Mouse (Mus musculus): ENCODE data around the gene Fam228b. TPM values are rescaled to one million over a fixed set of nuclear protein-coding genes. Genes with fewer than 3 reads are reported as not detected.

Gene Fam228b
- polyA plus RNA-seq, 1 experiment from 2014 or later: 2.6 TPM

GRCm38 (mm10) chr12:4715606-4716005 is 53.5 kb downstream of the Fam228b start:
- ATAC-seq (replicated peaks; ENCODE audit: insufficient number of reproducible peaks, low FRiP score, low TSS enrichment, low read depth): no peak
- H3K9ac ChIP-seq (replicated peaks; ENCODE audit: low read length): no peak overlapping the region
- no peak overlapping the region for H3K4me3 ChIP-seq (ENCODE audit: low read depth, low read length)
- no peaks in the 10 kb centered on the region for H3K27me3 ChIP-seq (ENCODE audit: control insufficient read depth, insufficient read depth, low read length)
- no peaks in the 10 kb centered on the region for H3K9me3 ChIP-seq (replicated peaks; ENCODE audit: control insufficient read depth, low read length)
- H3K27ac ChIP-seq (replicated peaks; ENCODE audit: low read depth, low read length): no peak overlapping the region
- no peak for DNase-seq (ENCODE audit: low spot score)
- H3K4me2 ChIP-seq (ENCODE audit: low read depth, low read length): no peak overlapping the region
- 72% methylated on average over 10 of the region's 10 CpGs for WGBS
- no peaks in the 10 kb centered on the region for H3K36me3 ChIP-seq (replicated peaks; ENCODE audit: control insufficient read depth, insufficient read depth, low read depth, low read length)
- no peaks in the 10 kb centered on the region for H3K4me1 ChIP-seq (ENCODE audit: control insufficient read depth, insufficient read depth, low read length)

GRCm38 (mm10) chr12:4713361-4713760 is 55.7 kb downstream of the Fam228b start:
- Histone ChIP-seq H3K4me3 (ENCODE audit: low read depth, low read length) (no peak overlapping the region), H3K9ac (replicated peaks; ENCODE audit: low read length) (no peak overlapping the region), H3K4me1 (ENCODE audit: control insufficient read depth, insufficient read depth, low read length) (no peaks in the 10 kb centered on the region), H3K36me3 (replicated peaks; ENCODE audit: control insufficient read depth, insufficient read depth, low read depth, low read length) (no peaks in the 10 kb centered on the region), H3K9me3 (replicated peaks; ENCODE audit: control insufficient read depth, low read length) (no peaks in the 10 kb centered on the region), H3K27ac (replicated peaks; ENCODE audit: low read depth, low read length) (no peak overlapping the region), H3K4me2 (ENCODE audit: low read depth, low read length) (no peak overlapping the region), H3K27me3 (ENCODE audit: control insufficient read depth, insufficient read depth, low read length) (no peaks in the 10 kb centered on the region)
- ATAC-seq (replicated peaks; ENCODE audit: insufficient number of reproducible peaks, low FRiP score, low TSS enrichment, low read depth): no peak
- DNase-seq (ENCODE audit: low spot score): no peak
- WGBS: 83% methylated on average over 4 of the region's 4 CpGs

GRCm38 (mm10) chr12:4709926-4710325 is 59.1 kb downstream of the Fam228b start:
- DNase-seq (ENCODE audit: low spot score): no peak
- H3K27ac ChIP-seq (replicated peaks; ENCODE audit: low read depth, low read length): no peak overlapping the region

GRCm38 (mm10) chr12:4708881-4709604 is 60.0 kb downstream of the Fam228b start:
- Histone ChIP-seq H3K4me2 (ENCODE audit: low read depth, low read length) (no peak overlapping the region), H3K4me1 (ENCODE audit: control insufficient read depth, insufficient read depth, low read length) (no peaks in the 10 kb centered on the region), H3K27ac (replicated peaks; ENCODE audit: low read depth, low read length) (no peak overlapping the region), H3K27me3 (ENCODE audit: control insufficient read depth, insufficient read depth, low read length) (no peaks in the 10 kb centered on the region), H3K9me3 (replicated peaks; ENCODE audit: control insufficient read depth, low read length) (no peaks in the 10 kb centered on the region), H3K36me3 (replicated peaks; ENCODE audit: control insufficient read depth, insufficient read depth, low read depth, low read length) (no peaks in the 10 kb centered on the region), H3K9ac (replicated peaks; ENCODE audit: low read length) (no peak overlapping the region), H3K4me3 (ENCODE audit: low read depth, low read length) (no peak overlapping the region)
- ATAC-seq (replicated peaks; ENCODE audit: insufficient number of reproducible peaks, low FRiP score, low TSS enrichment, low read depth) (no peak; the same call in 1 of the 2 replicates), DNase-seq (ENCODE audit: low spot score) (no peak)
- 87% methylated on average over 8 of the region's 8 CpGs for WGBS

More at GRCm38 (mm10) chr12:4709926-4710325, 59.1 kb downstream of the Fam228b start:
- no peak for ATAC-seq (replicated peaks; ENCODE audit: insufficient number of reproducible peaks, low FRiP score, low TSS enrichment, low read depth)
- Histone ChIP-seq H3K27me3 (ENCODE audit: control insufficient read depth, insufficient read depth, low read length) (no peaks in the 10 kb centered on the region), H3K9ac (replicated peaks; ENCODE audit: low read length) (no peak overlapping the region), H3K36me3 (replicated peaks; ENCODE audit: control insufficient read depth, insufficient read depth, low read depth, low read length) (no peaks in the 10 kb centered on the region), H3K9me3 (replicated peaks; ENCODE audit: control insufficient read depth, low read length) (no peaks in the 10 kb centered on the region), H3K4me1 (ENCODE audit: control insufficient read depth, insufficient read depth, low read length) (no peaks in the 10 kb centered on the region), H3K4me2 (ENCODE audit: low read depth, low read length) (no peak overlapping the region), H3K4me3 (ENCODE audit: low read depth, low read length) (no peak overlapping the region)
- WGBS: 84% methylated on average over 7 of the region's 7 CpGs

- Histone ChIP-seq H3K4me2 (ENCODE audit: low read depth, low read length) (no peak overlapping the region), H3K36me3 (replicated peaks; ENCODE audit: control insufficient read depth, insufficient read depth, low read depth, low read length) (no peaks in the 10 kb centered on the region), H3K27ac (replicated peaks; ENCODE audit: low read depth, low read length) (no peak overlapping the region), H3K4me3 (ENCODE audit: low read depth, low read length) (no peak overlapping the region), H3K27me3 (ENCODE audit: control insufficient read depth, insufficient read depth, low read length) (no peaks in the 10 kb centered on the region), H3K4me1 (ENCODE audit: control insufficient read depth, insufficient read depth, low read length) (no peaks in the 10 kb centered on the region), H3K9me3 (replicated peaks; ENCODE audit: control insufficient read depth, low read length) (no peaks in the 10 kb centered on the region), H3K9ac (replicated peaks; ENCODE audit: low read length) (no peak overlapping the region)
- 84% methylated on average over 4 of the region's 4 CpGs for WGBS
- ATAC-seq (replicated peaks; ENCODE audit: insufficient number of reproducible peaks, low FRiP score, low TSS enrichment, low read depth) (no peak), DNase-seq (ENCODE audit: low spot score) (no peak)
These were observed 60.8 kb downstream of the Fam228b start for GRCm38 (mm10) chr12:4708296-4708695.

- Histone ChIP-seq H3K4me3 (ENCODE audit: low read depth, low read length) (no peak overlapping the region), H3K27ac (replicated peaks; ENCODE audit: low read depth, low read length) (no peak overlapping the region), H3K9ac (replicated peaks; ENCODE audit: low read length) (no peak overlapping the region), H3K9me3 (replicated peaks; ENCODE audit: control insufficient read depth, low read length) (no peaks in the 10 kb centered on the region), H3K36me3 (replicated peaks; ENCODE audit: control insufficient read depth, insufficient read depth, low read depth, low read length) (no peaks in the 10 kb centered on the region), H3K4me2 (ENCODE audit: low read depth, low read length) (no peak overlapping the region), H3K4me1 (ENCODE audit: control insufficient read depth, insufficient read depth, low read length) (no peaks in the 10 kb centered on the region), H3K27me3 (ENCODE audit: control insufficient read depth, insufficient read depth, low read length) (no peaks in the 10 kb centered on the region)
- DNase-seq (ENCODE audit: low spot score) (no peak), ATAC-seq (replicated peaks; ENCODE audit: insufficient number of reproducible peaks, low FRiP score, low TSS enrichment, low read depth) (no peak)
- 86% methylated on average over 14 of the region's 14 CpGs for WGBS
These were observed 61.5 kb downstream of the Fam228b start for GRCm38 (mm10) chr12:4707488-4708017.

GRCm38 (mm10) chr12:4706901-4707300 is 62.2 kb downstream of the Fam228b start:
- 85% methylated on average over 10 of the region's 10 CpGs for WGBS
- DNase-seq (ENCODE audit: low spot score) (no peak), ATAC-seq (replicated peaks; ENCODE audit: insufficient number of reproducible peaks, low FRiP score, low TSS enrichment, low read depth) (no peak)

GRCm38 (mm10) chr12:4706175-4706574 is 62.9 kb downstream of the Fam228b start:
- WGBS: 87% methylated on average over 5 of the region's 5 CpGs
- no peaks in the 10 kb centered on the region for H3K27me3 ChIP-seq (ENCODE audit: control insufficient read depth, insufficient read depth, low read length)
- no peaks in the 10 kb centered on the region for H3K9me3 ChIP-seq (replicated peaks; ENCODE audit: control insufficient read depth, low read length)
- H3K27ac ChIP-seq (replicated peaks; ENCODE audit: low read depth, low read length): no peak overlapping the region
- ATAC-seq (replicated peaks; ENCODE audit: insufficient number of reproducible peaks, low FRiP score, low TSS enrichment, low read depth) (no peak), DNase-seq (ENCODE audit: low spot score) (no peak)
- H3K4me1 ChIP-seq (ENCODE audit: control insufficient read depth, insufficient read depth, low read length): no peaks in the 10 kb centered on the region
- H3K36me3 ChIP-seq (replicated peaks; ENCODE audit: control insufficient read depth, insufficient read depth, low read depth, low read length): no peaks in the 10 kb centered on the region
- no peak overlapping the region for H3K9ac ChIP-seq (replicated peaks; ENCODE audit: low read length)
- no peak overlapping the region for H3K4me2 ChIP-seq (ENCODE audit: low read depth, low read length)
- no peak overlapping the region for H3K4me3 ChIP-seq (ENCODE audit: low read depth, low read length)

More at GRCm38 (mm10) chr12:4706901-4707300, 62.2 kb downstream of the Fam228b start:
- Histone ChIP-seq H3K9me3 (replicated peaks; ENCODE audit: control insufficient read depth, low read length) (no peaks in the 10 kb centered on the region), H3K4me3 (ENCODE audit: low read depth, low read length) (no peak overlapping the region), H3K27me3 (ENCODE audit: control insufficient read depth, insufficient read depth, low read length) (no peaks in the 10 kb centered on the region), H3K36me3 (replicated peaks; ENCODE audit: control insufficient read depth, insufficient read depth, low read depth, low read length) (no peaks in the 10 kb centered on the region), H3K9ac (replicated peaks; ENCODE audit: low read length) (no peak overlapping the region), H3K4me1 (ENCODE audit: control insufficient read depth, insufficient read depth, low read length) (no peaks in the 10 kb centered on the region), H3K4me2 (ENCODE audit: low read depth, low read length) (no peak overlapping the region), H3K27ac (replicated peaks; ENCODE audit: low read depth, low read length) (no peak overlapping the region)
